Mouse (Mus musculus) megakaryocyte, embryonic 14.5 days (primary cell): ENCODE results near the gene Mybpc2.

ENCODE experiments used
- FLI1 ChIP-seq: IDR thresholded peaks from 2 replicates; pipeline ENCODE4 v1.6.1; 2012; ENCODE audit warnings: low read length, inconsistent platforms, mixed read lengths
- GATA1 ChIP-seq: IDR thresholded peaks from 3 replicates; pipeline ENCODE4 v1.6.1; 2012; ENCODE audit warnings: mixed read lengths, low read length, inconsistent platforms, borderline replicate concordance

GRCm38 (mm10) chr7:44553196-44553764 is 28.8 kb upstream of the Mybpc2 start:
- no peak for TF ChIP-seq GATA1
- TF ChIP-seq FLI1: no peak
